Mouse (Mus musculus) embryonic facial prominence, embryonic 11.5 days (tissue): Measurements from ENCODE around the gene Apoc4. TPM values are rescaled to one million over a fixed set of nuclear protein-coding genes. Genes with fewer than 3 reads are reported as not detected.

Source experiments
- ATAC-seq: fragments of 200-750 bp; cut with Nextera tagmentation; replicated peaks from 2 replicates; pipeline ENCODE4 v1.8.0; 2017; ENCODE audit warnings: low read depth; ENCODE audit not compliant: insufficient number of reproducible peaks, low FRiP score, low TSS enrichment
- DNase-seq: peaks from one replicate; pipeline ENCODE4 v3.0.0-alpha.2; 2015; ENCODE audit warnings: low spot score
- H3K27ac ChIP-seq: fragments of 300-500 bp; sonication (generic); replicated peaks from 2 replicates; pipeline ENCODE4 v1.5.1; 2014; ENCODE audit warnings: mild to moderate bottlenecking, low read depth, low read length, control low read depth
- H3K27me3 ChIP-seq: fragments of 300-500 bp; sonication (generic); 2 replicates; pipeline ENCODE4 v1.6.1; 2014; ENCODE audit warnings: mild to moderate bottlenecking, low read length, moderate library complexity, mixed read lengths; ENCODE audit not compliant: control insufficient read depth, insufficient read depth
- H3K36me3 ChIP-seq: fragments of 300-500 bp; sonication (generic); replicated peaks from 2 replicates; pipeline ENCODE4 v1.6.1; 2014; ENCODE audit warnings: low read depth, mild to moderate bottlenecking, low read length, moderate library complexity, mixed read lengths; ENCODE audit not compliant: control insufficient read depth, insufficient read depth
- H3K4me1 ChIP-seq: fragments of 300-500 bp; sonication (generic); 2 replicates; pipeline ENCODE4 v1.6.1; 2014; ENCODE audit warnings: low read length, mixed read lengths; ENCODE audit not compliant: control insufficient read depth, insufficient read depth
- H3K4me2 ChIP-seq: fragments of 300-500 bp; sonication (generic); 2 replicates; pipeline ENCODE4 v1.6.1; 2014; ENCODE audit warnings: low read depth, mild to moderate bottlenecking, control low read depth, low read length, moderate library complexity
- H3K4me3 ChIP-seq: fragments of 300-500 bp; sonication (generic); 2 replicates; pipeline ENCODE4 v1.5.1; 2014; ENCODE audit warnings: low read depth, low read length, control low read depth
- H3K9ac ChIP-seq: fragments of 300-500 bp; sonication (generic); replicated peaks from 2 replicates; pipeline ENCODE4 v1.6.1; 2014; ENCODE audit warnings: mild to moderate bottlenecking, control low read depth, low read length
- H3K9me3 ChIP-seq: fragments of 300-500 bp; sonication (generic); replicated peaks from 2 replicates; pipeline ENCODE4 v1.6.1; 2016; ENCODE audit warnings: mild to moderate bottlenecking, low read length, inconsistent platforms, mixed read lengths; ENCODE audit not compliant: control insufficient read depth
- WGBS: fragments of 180-500 bp; shearing (Covaris S2); extraction: QIAGEN DNeasy Blood & Tissue Kit; methylation state at CpG from one replicate; pipeline ENCODE4 v1.1.7; 2014; 5-methylcytosine and 5-hydroxymethylcytosine counted together
- polyA plus RNA-seq: library from polyadenylated mRNA; unstranded; fragments of >200 nt; fragmentation: Nextera tagmentation; extraction: Ambion mirVana; gene quantifications from 2 replicates; pipeline ENCODE4 v1.2.1, GENCODE M21; 2014

Apoc4 gene
- not detected in 2 replicates for polyA plus RNA-seq

DNA sequence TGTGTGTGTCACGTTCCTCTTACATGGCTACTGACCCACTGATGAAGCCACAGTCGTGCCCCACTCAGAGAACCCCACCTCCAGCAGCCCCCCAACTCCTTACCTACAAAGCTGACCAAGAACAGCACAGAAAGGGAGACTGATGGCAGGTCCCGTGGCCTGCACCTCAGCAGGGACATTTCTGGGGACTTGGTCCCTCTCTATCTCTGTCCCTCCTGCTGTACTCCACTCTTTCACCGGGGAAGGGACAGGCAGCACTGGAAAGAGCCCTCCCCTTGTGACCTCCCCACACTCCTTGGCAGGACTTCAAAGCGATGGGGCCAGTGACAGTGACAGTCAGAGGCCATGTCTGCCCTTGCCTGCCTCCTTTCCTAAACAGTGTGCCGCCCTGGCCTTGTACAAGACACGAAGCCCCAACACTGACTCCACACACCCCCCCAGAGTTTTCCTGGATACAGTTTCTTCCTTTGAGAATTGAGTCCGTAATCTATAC lies at the start of gene Apoc4, which contains the start of gene Gm44805:
Apoc4 (minus strand) TSS at position 278 of the 493 bp plus-strand sequence.
Gm44805 (minus strand) TSS at position 222 of the 493 bp plus-strand sequence.
- Histone ChIP-seq H3K36me3 (no peaks in the 10 kb centered on the region), H3K4me3 (no peak within 1 kb of the TSS), H3K4me1 (no peaks in the 10 kb centered on the region), H3K9ac (no peak within 1 kb of the TSS), H3K4me2 (no peak within 1 kb of the TSS), H3K9me3 (no peaks in the 10 kb centered on the region), H3K27ac (no peak within 1 kb of the TSS), H3K27me3 (no peaks in the 10 kb centered on the region)
- WGBS: 65% methylated on average over 8 of the region's 8 CpGs
- DNase-seq (no peak), ATAC-seq (no peak)

DNA sequence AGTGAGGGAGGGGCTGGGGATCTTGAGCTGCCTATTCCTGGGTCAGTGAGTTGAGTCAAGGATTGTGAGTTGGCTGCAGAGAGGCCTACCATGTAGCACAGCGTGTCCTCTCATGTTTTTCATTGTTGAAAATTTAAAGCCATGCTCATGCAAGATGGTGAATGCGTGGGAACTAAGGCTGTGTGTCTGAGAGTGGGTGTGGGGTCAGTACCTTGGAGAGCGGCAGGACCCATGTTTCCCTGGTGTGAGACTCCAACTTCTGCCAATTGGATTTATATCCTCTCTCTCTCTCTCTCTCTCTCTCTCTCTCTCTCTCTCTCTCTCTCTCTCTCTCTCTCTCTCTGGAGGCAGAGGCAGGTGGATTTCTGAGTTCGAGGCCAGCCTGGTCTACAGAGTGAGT lies 45.3 kb upstream of the Apoc4 start:
- H3K36me3 ChIP-seq: peaks cover 9% of the 10 kb centered on the region

DNA sequence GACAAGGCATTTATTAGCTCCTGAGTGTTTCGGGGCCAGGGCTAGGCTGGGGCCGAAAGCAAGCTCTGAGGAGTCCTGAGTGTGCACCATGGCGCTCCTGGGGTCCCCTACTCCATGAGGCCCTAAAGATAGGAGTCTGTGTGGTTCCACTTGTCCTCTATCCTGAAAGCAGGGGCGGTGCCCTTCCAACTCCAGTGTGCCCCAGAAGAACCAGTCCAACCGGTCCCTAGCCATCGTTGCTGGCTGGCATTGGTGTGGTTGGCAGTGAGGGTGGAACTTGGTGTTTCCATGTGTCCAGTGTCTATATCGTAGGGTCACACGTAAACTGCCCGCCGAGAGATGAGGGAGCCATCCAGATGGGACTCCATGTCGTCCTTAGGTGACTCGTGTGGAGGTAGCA lies 42.9 kb upstream of the Apoc4 start:
- Histone ChIP-seq H3K4me1 (no peaks in the 10 kb centered on the region), H3K9ac (no peak overlapping the region), H3K4me3 (no peak overlapping the region), H3K4me2 (no peak overlapping the region), H3K36me3 (peaks cover 6% of the 10 kb centered on the region), H3K27ac (no peak overlapping the region), H3K9me3 (peaks cover 6% of the 10 kb centered on the region; the same call in 1 of the 2 replicates), H3K27me3 (no peaks in the 10 kb centered on the region)
- no peak for DNase-seq
- no peak for ATAC-seq
- WGBS: 97% methylated on average over 12 of the region's 12 CpGs

More for the DNA sequence above, 45.3 kb upstream of the Apoc4 start:
- Histone ChIP-seq H3K9me3 (no peaks in the 10 kb centered on the region), H3K4me3 (no peak overlapping the region), H3K4me1 (no peaks in the 10 kb centered on the region), H3K9ac (no peak overlapping the region), H3K27ac (no peak overlapping the region), H3K27me3 (no peaks in the 10 kb centered on the region), H3K4me2 (no peak overlapping the region)
- no peak for DNase-seq
- WGBS: 97% methylated on average over 4 of the region's 4 CpGs
- no peak for ATAC-seq

DNA sequence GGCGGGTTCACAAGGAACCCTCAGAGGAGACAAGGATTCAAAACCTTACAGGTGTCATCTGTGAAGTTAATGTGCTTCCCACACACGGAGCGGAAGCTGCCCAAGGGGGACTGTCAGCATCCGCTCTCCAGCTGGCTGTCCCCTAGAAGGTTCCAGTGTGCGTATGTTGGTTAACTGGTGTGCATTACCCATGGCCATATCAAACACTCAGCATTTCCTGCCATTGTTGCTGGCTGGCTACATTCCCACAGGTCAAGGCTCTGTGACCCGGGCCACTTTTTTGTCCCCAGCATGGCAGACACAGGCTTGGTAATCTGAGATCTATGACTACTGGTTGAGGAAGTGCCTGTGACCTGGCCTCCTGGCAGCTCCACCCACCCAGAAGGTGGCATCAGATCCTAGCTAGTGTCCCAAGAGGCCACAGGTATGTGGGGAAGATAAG lies 41.5 kb upstream of the Apoc4 start:
- Histone ChIP-seq H3K27me3 (no peaks in the 10 kb centered on the region), H3K36me3 (peaks cover 6% of the 10 kb centered on the region), H3K4me1 (no peaks in the 10 kb centered on the region), H3K9me3 (peaks cover 6% of the 10 kb centered on the region; the same call in 1 of the 2 replicates), H3K4me3 (no peak overlapping the region), H3K27ac (no peak overlapping the region), H3K9ac (no peak overlapping the region), H3K4me2 (no peak overlapping the region)
- DNase-seq (no peak), ATAC-seq (no peak)
- WGBS: 93% methylated on average over 6 of the region's 6 CpGs

DNA sequence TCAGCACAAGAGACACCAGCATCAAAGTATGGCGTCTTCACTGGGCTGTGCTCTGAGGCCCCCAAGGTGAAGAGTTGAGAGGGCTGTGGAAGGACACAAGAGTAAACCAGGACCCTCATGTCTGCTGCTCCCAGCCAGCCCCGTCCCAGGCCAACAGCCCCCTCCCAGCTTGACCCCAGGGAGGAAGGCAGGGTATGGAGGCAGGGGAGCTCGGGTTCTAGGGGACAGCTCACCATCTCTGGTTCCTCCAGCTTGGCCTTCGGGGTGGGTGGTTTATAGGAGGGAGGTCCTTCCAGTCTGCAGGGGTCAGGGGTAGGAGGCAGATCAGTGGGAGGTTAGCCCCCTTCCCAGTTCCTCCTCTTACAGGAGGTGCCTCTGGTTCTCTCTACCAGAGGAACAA lies 37.9 kb upstream of the Apoc4 start:
- no peak for ATAC-seq

DNA sequence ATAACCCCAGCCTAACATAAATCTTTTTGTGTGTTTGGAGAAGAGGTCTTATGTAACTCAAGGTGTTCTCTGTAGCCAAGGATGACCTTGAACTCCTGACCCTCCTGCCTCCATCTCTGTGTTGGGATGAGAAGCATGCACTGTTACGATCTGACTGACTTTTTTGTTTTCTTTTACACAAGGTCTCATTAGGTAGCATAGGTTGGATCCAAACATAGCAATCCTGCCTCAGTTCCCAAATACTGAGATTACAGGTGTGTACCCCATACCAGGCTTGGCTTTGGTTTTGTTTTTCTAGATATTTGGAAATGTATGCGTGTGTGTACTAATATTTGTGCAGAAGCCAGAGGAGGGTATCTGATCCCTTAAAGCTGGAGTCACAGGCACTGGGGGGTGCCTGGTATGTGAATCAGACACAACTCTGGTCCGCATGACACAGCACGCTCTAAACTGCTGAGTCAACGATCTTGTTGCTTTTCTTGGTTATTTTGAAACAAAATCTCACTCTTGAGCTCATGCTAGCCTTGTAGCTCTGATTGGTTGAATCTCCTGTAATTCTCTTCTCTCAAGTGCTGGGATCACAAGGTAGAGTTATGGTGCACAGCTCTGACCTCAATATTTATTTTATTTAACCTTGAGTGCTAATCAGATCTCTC lies 37.1 kb upstream of the Apoc4 start:
- ATAC-seq (no peak), DNase-seq (no peak)
- WGBS: 89% methylated on average over 5 of the region's 5 CpGs
- no peak overlapping the region for H3K4me2 ChIP-seq
- no peak overlapping the region for H3K4me3 ChIP-seq
- no peak overlapping the region for H3K27ac ChIP-seq
- H3K36me3 ChIP-seq: peaks cover 4% of the 10 kb centered on the region
- H3K9me3 ChIP-seq: peaks cover 6% of the 10 kb centered on the region; the same call in 1 of the 2 replicates
- H3K27me3 ChIP-seq: no peaks in the 10 kb centered on the region
- peaks cover 4% of the 10 kb centered on the region; the same call in 1 of the 2 replicates for H3K4me1 ChIP-seq
- no peak overlapping the region for H3K9ac ChIP-seq

More for the DNA sequence above, 37.9 kb upstream of the Apoc4 start:
- Histone ChIP-seq H3K9me3 (peaks cover 6% of the 10 kb centered on the region; the same call in 1 of the 2 replicates), H3K4me1 (peaks cover 4% of the 10 kb centered on the region; the same call in 1 of the 2 replicates), H3K27ac (no peak overlapping the region), H3K4me2 (no peak overlapping the region), H3K27me3 (no peaks in the 10 kb centered on the region), H3K4me3 (no peak overlapping the region), H3K9ac (no peak overlapping the region), H3K36me3 (peaks cover 4% of the 10 kb centered on the region)
- DNase-seq: no peak
- WGBS: 95% methylated on average over 4 of the region's 4 CpGs

DNA sequence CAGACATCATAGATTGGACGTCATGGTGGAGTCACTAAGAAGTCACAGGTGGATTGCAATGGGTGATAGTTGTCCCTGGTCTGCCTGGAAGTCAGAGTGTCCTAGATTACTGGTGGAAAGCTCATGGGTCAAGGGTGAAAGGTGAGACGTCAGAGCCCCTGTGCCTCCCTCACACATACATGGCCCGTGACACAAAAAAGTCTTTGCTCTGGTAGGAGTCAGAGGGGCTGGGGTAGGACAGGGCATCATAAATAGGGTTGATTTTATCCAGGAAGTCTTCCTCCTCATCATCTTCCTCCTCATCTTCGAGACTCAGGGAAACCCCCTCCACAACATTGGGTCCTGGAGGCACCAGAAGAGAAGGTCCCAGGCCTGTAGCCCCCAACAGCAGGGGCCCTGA lies 36.1 kb upstream of the Apoc4 start:
- H3K4me3 ChIP-seq: no peak overlapping the region
- 87% methylated on average over 4 of the region's 4 CpGs for WGBS

DNA sequence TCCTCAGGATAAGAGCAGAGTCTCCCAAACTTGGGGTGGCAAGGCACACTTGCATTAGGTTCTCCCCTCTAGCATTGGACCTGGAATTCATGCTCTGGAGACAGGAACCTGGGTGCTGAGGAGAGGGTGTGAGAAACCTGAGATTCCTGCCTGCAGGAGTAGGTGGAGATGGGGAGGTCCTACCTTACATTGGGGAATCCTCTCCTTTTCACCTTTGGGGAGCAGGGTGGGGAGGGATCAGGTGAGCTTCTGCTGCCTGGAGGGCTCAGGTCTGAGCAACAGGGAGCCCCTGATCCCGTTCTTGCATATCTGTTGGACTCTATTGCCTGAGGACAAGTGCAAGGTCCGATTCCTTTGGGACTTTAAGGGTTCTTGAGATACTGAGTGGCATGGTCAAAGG lies 35.5 kb upstream of the Apoc4 start:
- H3K27me3 ChIP-seq: no peaks in the 10 kb centered on the region
- peaks cover 6% of the 10 kb centered on the region; the same call in 1 of the 2 replicates for H3K9me3 ChIP-seq
- peaks cover 4% of the 10 kb centered on the region; the same call in 1 of the 2 replicates for H3K4me1 ChIP-seq
- H3K27ac ChIP-seq: no peak overlapping the region; the same call in 1 of the 2 replicates
- H3K36me3 ChIP-seq: peaks cover 4% of the 10 kb centered on the region
- ATAC-seq: no peak
- no peak overlapping the region; the same call in 1 of the 2 replicates for H3K4me2 ChIP-seq
- no peak for DNase-seq
- no peak overlapping the region for H3K4me3 ChIP-seq
- H3K9ac ChIP-seq: 0 out of 2 replicates have a peak overlapping the region, but pooled peaks have one; percentile 15
- WGBS: 83% methylated on average over 2 of the region's 2 CpGs

More for the DNA sequence above, 36.1 kb upstream of the Apoc4 start:
- Histone ChIP-seq H3K36me3 (peaks cover 4% of the 10 kb centered on the region), H3K9me3 (peaks cover 6% of the 10 kb centered on the region; the same call in 1 of the 2 replicates), H3K4me1 (peaks cover 4% of the 10 kb centered on the region; the same call in 1 of the 2 replicates), H3K9ac (no peak overlapping the region), H3K4me2 (no peak overlapping the region), H3K27me3 (no peaks in the 10 kb centered on the region), H3K27ac (no peak overlapping the region)
- ATAC-seq: no peak
- no peak for DNase-seq
